In the genomic region with DNA sequence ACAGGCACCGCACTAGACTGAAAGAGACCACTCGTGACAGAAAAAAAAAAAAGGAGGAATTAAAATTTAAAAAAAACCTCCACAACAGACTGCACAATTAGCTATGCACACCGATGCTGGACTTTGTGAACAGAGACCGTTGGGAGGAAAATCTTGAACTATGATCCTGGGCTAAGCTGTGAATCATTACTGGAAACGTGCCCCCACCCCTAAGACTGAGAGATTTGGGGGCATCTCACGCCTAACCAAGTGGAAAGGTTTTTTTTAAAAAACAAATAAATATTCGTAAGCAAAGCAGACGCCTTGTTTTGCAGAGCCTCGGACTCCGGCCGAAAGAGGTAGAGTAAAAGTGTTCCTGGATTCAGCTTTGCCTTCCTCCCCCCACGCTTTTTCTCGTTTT, we compare ENCODE assay signal across 9 mouse cellular contexts. TPM values are rescaled to one million over a fixed set of nuclear protein-coding genes. Genes with fewer than 3 reads are reported as not detected.
A peak's percentile ranks its signal among the peaks of the same experiment; 100 is the strongest.
DNase-seq lines count a peak whose midpoint lies in the region; ATAC-seq and TF ChIP-seq lines count a peak whose summit lies in the region.
"Had no signal": no experiment of that assay in that cellular context is flagged by ENCODE, and none has a peak within 500 bp of the region (broad histone marks: within the 10 kb centered on the region; RNA-seq: fewer than 3 reads in every experiment).

No protein-coding gene starts in this region.

- peak overlapping the region; percentile 55 for H3K9ac ChIP-seq in heart, embryonic 16.5 days (ENCODE audit: low read length)
- H3K9ac ChIP-seq in hindbrain, embryonic 13.5 days, result peak overlapping the region; percentile 79

- no peak for DNase-seq in heart, adult 9 months (ENCODE audit: low spot score in 2 of 2)
- DNase-seq in midbrain, embryonic 10.5 days (ENCODE audit: low spot score), result no peak
- no peak for DNase-seq in natural killer cell, adult 2 months (ENCODE audit: low spot score in 2 of 2)
- DNase-seq in adrenal gland, adult 2 months, result no peak
- no peak for DNase-seq in urinary bladder, postnatal 36 days (ENCODE audit: low spot score in 2 of 2)

- peak overlapping the region; percentile 97 for H3K4me2 ChIP-seq in heart, embryonic 16.5 days (ENCODE audit: low read depth, low read length)
- peak overlapping the region; percentile 94 for H3K4me2 ChIP-seq in hindbrain, embryonic 13.5 days

- TF ChIP-seq POLR2A in bone marrow, adult 2 months (IDR thresholded peaks at IDR 0.05; ENCODE audit: borderline replicate concordance, control insufficient read depth, low read depth, low read length), result no peak

- no peaks in the 10 kb centered on the region for H3K36me3 ChIP-seq in heart, embryonic 16.5 days (ENCODE audit: control insufficient read depth, insufficient read depth)
- no peaks in the 10 kb centered on the region for H3K36me3 ChIP-seq in hindbrain, embryonic 13.5 days
- no peaks in the 10 kb centered on the region for H3K36me3 ChIP-seq in midbrain, embryonic 10.5 days

- ATAC-seq in heart, embryonic 16.5 days (replicated peaks; ENCODE audit: extremely low read depth, insufficient read depth, low FRiP score), result no peak
- no peak for ATAC-seq in hindbrain, embryonic 13.5 days (ENCODE audit: low FRiP score)

- peak overlapping the region; percentile 68 for H3K4me3 ChIP-seq in heart, embryonic 16.5 days (ENCODE audit: low read length)
- peak overlapping the region; percentile 26 for H3K4me3 ChIP-seq in bone marrow, adult 2 months (replicated peaks; ENCODE audit: control insufficient read depth, low read depth, low read length)
- H3K4me3 ChIP-seq in hindbrain, embryonic 13.5 days, result peak overlapping the region; percentile 65
- peak overlapping the region; percentile 70 for H3K4me3 ChIP-seq in midbrain, embryonic 10.5 days

- WGBS in heart, embryonic 16.5 days, result under 1% methylated on average over 13 of the region's 13 CpGs
- WGBS in bone marrow, adult 2 months, result 2% methylated on average over 13 of the region's 13 CpGs
- WGBS in hindbrain, embryonic 13.5 days, result under 1% methylated on average over 13 of the region's 13 CpGs
- WGBS in midbrain, embryonic 10.5 days, result under 1% methylated on average over 13 of the region's 13 CpGs

- H3K9me3 ChIP-seq in heart, embryonic 16.5 days (replicated peaks; ENCODE audit: control insufficient read depth, low read length), result 0 out of 2 replicates have a peak, but pooled peaks cover 2% of the 10 kb centered on the region
- no peaks in the 10 kb centered on the region for H3K9me3 ChIP-seq in hindbrain, embryonic 13.5 days
- H3K9me3 ChIP-seq in midbrain, embryonic 10.5 days (replicated peaks), result no peaks in the 10 kb centered on the region

- peaks cover 14% of the 10 kb centered on the region for H3K4me1 ChIP-seq in heart, embryonic 16.5 days (ENCODE audit: control insufficient read depth, insufficient read depth, low read length)
- no peaks in the 10 kb centered on the region; the same call in 1 of the 2 replicates for H3K4me1 ChIP-seq in bone marrow, adult 2 months (ENCODE audit: control insufficient read depth, insufficient read depth, low read length)
- H3K4me1 ChIP-seq in hindbrain, embryonic 13.5 days (replicated peaks), result peaks cover 26% of the 10 kb centered on the region
- H3K4me1 ChIP-seq in midbrain, embryonic 10.5 days, result peaks cover 38% of the 10 kb centered on the region

- TF ChIP-seq CTCF in bone marrow, adult 2 months (IDR thresholded peaks at IDR 0.05; ENCODE audit: control insufficient read depth, insufficient read depth, low read length), result no peak

- peak overlapping the region; percentile 23; the same call in 1 of the 2 replicates for H3K27ac ChIP-seq in heart, embryonic 16.5 days (ENCODE audit: low read length)
- H3K27ac ChIP-seq in bone marrow, adult 2 months (ENCODE audit: control insufficient read depth, insufficient read depth, low read depth, low read length, poor library complexity), result no peak overlapping the region
- peak overlapping the region; percentile 86 for H3K27ac ChIP-seq in hindbrain, embryonic 13.5 days
- H3K27ac ChIP-seq in midbrain, embryonic 10.5 days (replicated peaks), result peak overlapping the region; percentile 87

- H3K27me3 ChIP-seq in heart, embryonic 16.5 days (ENCODE audit: control insufficient read depth, insufficient read depth, low read length), result peaks cover 24% of the 10 kb centered on the region
- peaks cover 22% of the 10 kb centered on the region for H3K27me3 ChIP-seq in hindbrain, embryonic 13.5 days
- peaks cover 38% of the 10 kb centered on the region for H3K27me3 ChIP-seq in midbrain, embryonic 10.5 days (ENCODE audit: low read depth, poor library complexity, severe bottlenecking)

RNA-seq across cellular contexts. Expression of gene Pcdh17, which starts 0.4 kb away (rescaled TPM):
- polyA plus RNA-seq in heart, embryonic 16.5 days (2015; fragmentation: Nextera tagmentation; extraction: Ambion mirVana), result 3.3 and 4.4 TPM in 2 replicates
- 0.20 and 0.25 TPM in 2 replicates for polyA plus RNA-seq in bone marrow, adult 2 months (2011; ENCODE audit: insufficient read depth, insufficient read length, low replicate concordance, missing spikeins)
- 18.8 and 19.2 TPM in 2 replicates for polyA plus RNA-seq in hindbrain, embryonic 13.5 days (2015; fragmentation: Nextera tagmentation; extraction: Ambion mirVana)
- 3.0 and 3.7 TPM in 2 replicates for polyA plus RNA-seq in midbrain, embryonic 10.5 days (2016; fragmentation: Nextera tagmentation; extraction: Ambion mirVana)
- 1 to 10 TPM; 2.6 to 4.5 TPM for total RNA-seq in adrenal gland, adult 2 months (2021)
- polyA plus RNA-seq in adrenal gland, adult 2 months (2012; rRNA removed), result 2.9 and 3.0 TPM in 2 replicates
- total RNA-seq: MEL had no signal
